Comparison of ENCODE assay signal across 33 mouse cellular contexts in the genomic region with DNA sequence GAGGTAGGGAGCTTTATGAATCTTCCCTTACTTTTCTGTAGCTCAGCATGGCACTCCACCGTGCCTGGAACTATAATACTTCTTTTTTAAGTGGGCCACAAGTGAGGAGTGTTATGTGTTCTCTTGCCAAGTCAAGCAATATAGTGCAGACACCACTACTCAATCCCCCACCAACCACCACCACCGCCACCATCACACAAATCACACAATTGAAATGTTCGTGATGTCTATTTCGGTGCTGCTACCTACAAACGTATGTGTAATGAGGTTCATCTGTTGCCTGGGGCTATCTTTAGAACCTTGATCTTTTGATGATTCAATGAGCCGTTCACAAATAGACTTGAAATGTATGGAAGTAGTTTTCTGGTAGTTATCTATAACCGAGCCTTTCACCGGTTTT.
DNase-seq lines count a peak whose midpoint lies in the region; ATAC-seq lines count a peak whose summit lies in the region.
"Had no signal": no experiment of that assay in that cellular context is flagged by ENCODE, and none has a peak within 500 bp of the region (broad histone marks: within the 10 kb centered on the region; RNA-seq: fewer than 3 reads in every experiment).

No protein-coding gene starts in this region.

- peak; percentile 30 for DNase-seq in layer of hippocampus, adult 9-11 months
- DNase-seq in layer of hippocampus, postnatal 10 days (ENCODE audit: low spot score in 2 of 2), result no peak
- DNase-seq in frontal cortex, adult 2 months (ENCODE audit: extremely low spot score in 1 of 2, low spot score in 1 of 2), result peak; percentile 64 to 71
- peak; percentile 42 to 66 for DNase-seq in left cerebral cortex, adult 9 months (ENCODE audit: low spot score in 2 of 2)
- DNase-seq in right cerebral cortex, postnatal 36 days (ENCODE audit: low spot score in 2 of 2), result peak; percentile 32 to 54
- no peak for DNase-seq in lung, adult 18-20 months
- DNase-seq: adrenal gland, adult 2 months; cerebellum, adult 8-10 months; cerebellum, postnatal 36 days; embryo, embryonic 11 days; gastrocnemius, postnatal 25 days; kidney, adult 2 months; kidney, postnatal 4 days; liver, postnatal 0 days; lung, postnatal 10 days; retina, postnatal 1 day; thymus, postnatal 25 days had no signal

- no peaks in the 10 kb centered on the region for H3K27me3 ChIP-seq in midbrain, embryonic 16.5 days (ENCODE audit: control insufficient read depth, insufficient read depth, low read depth, low read length)
- H3K27me3 ChIP-seq: CH12.LX; embryonic facial prominence, embryonic 12.5 days; heart, embryonic 15.5 days; liver, embryonic 12.5 days; midbrain, embryonic 13.5 days; neural tube, embryonic 15.5 days; stomach, embryonic 15.5 days had no signal

- H3K9ac ChIP-seq in midbrain, embryonic 16.5 days (ENCODE audit: low read depth, low read length), result no peak overlapping the region
- H3K9ac ChIP-seq: embryonic facial prominence, embryonic 12.5 days; heart, embryonic 15.5 days; liver, embryonic 12.5 days; liver, postnatal 0 days; midbrain, embryonic 13.5 days; neural tube, embryonic 15.5 days; stomach, embryonic 15.5 days had no signal

- no peaks in the 10 kb centered on the region for H3K9me3 ChIP-seq in midbrain, embryonic 16.5 days (replicated peaks; ENCODE audit: control insufficient read depth, low read length, poor library complexity, severe bottlenecking)
- H3K9me3 ChIP-seq: embryonic facial prominence, embryonic 12.5 days; forebrain, embryonic 10.5 days; heart, embryonic 10.5 days; heart, embryonic 15.5 days; liver, embryonic 12.5 days; midbrain, embryonic 13.5 days; neural tube, embryonic 15.5 days; stomach, embryonic 15.5 days had no signal

- H3K4me1 ChIP-seq in midbrain, embryonic 16.5 days (ENCODE audit: control insufficient read depth, insufficient read depth, low read length), result no peaks in the 10 kb centered on the region
- H3K4me1 ChIP-seq: embryonic facial prominence, embryonic 12.5 days; forebrain, embryonic 10.5 days; heart, embryonic 10.5 days; heart, embryonic 15.5 days; liver, embryonic 12.5 days; midbrain, embryonic 13.5 days; neural tube, embryonic 15.5 days; stomach, embryonic 15.5 days had no signal

- no peak for ATAC-seq in erythroid progenitor cell, adult 5-6 weeks (replicated peaks; ENCODE audit: low FRiP score, poor library complexity, severe bottlenecking)
- no peak for ATAC-seq in midbrain, embryonic 16.5 days
- ATAC-seq: activated CD4-positive, CD25-positive, alpha-beta regulatory T cell, adult 4 months; forebrain, embryonic 16.5 days; hindbrain, embryonic 16.5 days; liver, embryonic 12.5 days; liver, postnatal 0 days; midbrain, embryonic 13.5 days had no signal

- no peak overlapping the region for H3K4me3 ChIP-seq in midbrain, embryonic 16.5 days (ENCODE audit: low read depth, low read length)
- H3K4me3 ChIP-seq: embryonic facial prominence, embryonic 12.5 days; forebrain, embryonic 10.5 days; heart, embryonic 10.5 days; heart, embryonic 15.5 days; liver, embryonic 12.5 days; midbrain, embryonic 13.5 days; neural tube, embryonic 15.5 days; stomach, embryonic 15.5 days had no signal

- 81% methylated on average over 8 of the region's 8 CpGs for WGBS in midbrain, embryonic 16.5 days

- H3K36me3 ChIP-seq in midbrain, embryonic 16.5 days (ENCODE audit: control insufficient read depth, insufficient read depth, low read length), result no peaks in the 10 kb centered on the region
- H3K36me3 ChIP-seq: embryonic facial prominence, embryonic 12.5 days; forebrain, embryonic 10.5 days; heart, embryonic 10.5 days; heart, embryonic 15.5 days; liver, embryonic 12.5 days; midbrain, embryonic 13.5 days; neural tube, embryonic 15.5 days; stomach, embryonic 15.5 days had no signal

- no peak overlapping the region for H3K27ac ChIP-seq in midbrain, embryonic 16.5 days (ENCODE audit: low read length)
- H3K27ac ChIP-seq: embryonic facial prominence, embryonic 12.5 days; forebrain, embryonic 10.5 days; heart, embryonic 10.5 days; heart, embryonic 15.5 days; kidney, postnatal 0 days; liver, embryonic 12.5 days; macrophage; midbrain, embryonic 13.5 days; neural tube, embryonic 15.5 days; stomach, embryonic 15.5 days had no signal

- H3K4me2 ChIP-seq in midbrain, embryonic 16.5 days (ENCODE audit: low read length), result no peak overlapping the region
- H3K4me2 ChIP-seq: embryonic facial prominence, embryonic 12.5 days; heart, embryonic 15.5 days; liver, embryonic 12.5 days; midbrain, embryonic 13.5 days; neural tube, embryonic 15.5 days; stomach, embryonic 15.5 days had no signal

Comparison
In these comparisons a context has a peak if more than half of its experiments do, and no peak if none do; other contexts are left out.
1. DNase-seq: peak in layer of hippocampus, adult 9-11 months (single experiment), frontal cortex, adult 2 months (2 of 2), left cerebral cortex, adult 9 months (2 of 2) and right cerebral cortex, postnatal 36 days (2 of 2); none in layer of hippocampus, postnatal 10 days (0 of 2) and lung, adult 18-20 months (0 of 2).